Mouse (Mus musculus) liver, embryonic 16.5 days (tissue): ENCODE results near the gene Fgd5. TPM values are rescaled to one million over a fixed set of nuclear protein-coding genes. Genes with fewer than 3 reads are reported as not detected.

Source experiments
- ATAC-seq: fragments of 200-750 bp; cut with Nextera tagmentation; 2 replicates; pipeline ENCODE4 v1.8.0; 2017; ENCODE audit warnings: low read depth, mild to moderate bottlenecking, moderate number of reproducible peaks, moderate library complexity
- H3K27ac ChIP-seq: fragments of 300-500 bp; sonication (generic); 2 replicates; pipeline ENCODE4 v1.5.1; 2014; ENCODE audit warnings: mild to moderate bottlenecking, low read length
- H3K27me3 ChIP-seq: fragments of 300-500 bp; sonication (generic); 2 replicates; pipeline ENCODE4 v1.6.1; 2014; ENCODE audit warnings: low read depth, low read length, mixed read lengths; ENCODE audit not compliant: control insufficient read depth, insufficient read depth
- H3K36me3 ChIP-seq: fragments of 300-500 bp; sonication (generic); 2 replicates; pipeline ENCODE4 v1.6.1; 2014; ENCODE audit warnings: mild to moderate bottlenecking; ENCODE audit not compliant: control insufficient read depth, insufficient read depth
- H3K4me1 ChIP-seq: fragments of 300-500 bp; sonication (generic); 2 replicates; pipeline ENCODE4 v1.6.1; 2014; ENCODE audit warnings: low read depth, low read length, mixed read lengths; ENCODE audit not compliant: control insufficient read depth
- H3K4me2 ChIP-seq: fragments of 300-500 bp; sonication (generic); 2 replicates; pipeline ENCODE4 v1.6.1; 2014; ENCODE audit warnings: low read depth, low read length, mixed read lengths
- H3K4me3 ChIP-seq: fragments of 300-500 bp; sonication (generic); 2 replicates; pipeline ENCODE4 v1.5.1; 2014; ENCODE audit warnings: low read depth, mild to moderate bottlenecking, low read length
- H3K9ac ChIP-seq: fragments of 300-500 bp; sonication (generic); 2 replicates; pipeline ENCODE4 v1.6.1; 2014; ENCODE audit warnings: low read depth, low read length
- H3K9me3 ChIP-seq: fragments of 300-500 bp; sonication (generic); replicated peaks from 2 replicates; pipeline ENCODE4 v1.6.1; 2016; ENCODE audit warnings: low read length; ENCODE audit not compliant: control insufficient read depth
- WGBS: fragments of 180-500 bp; shearing (Covaris S2); extraction: QIAGEN DNeasy Blood & Tissue Kit; methylation state at CpG from one replicate; pipeline ENCODE4 v1.1.7; 2014; ENCODE audit not compliant: insufficient replicate concordance; 5-methylcytosine and 5-hydroxymethylcytosine counted together
- polyA plus RNA-seq: library from polyadenylated mRNA; unstranded; fragments of >200 nt; fragmentation: Nextera tagmentation; extraction: Ambion mirVana; gene quantifications from 2 replicates; pipeline ENCODE4 v1.2.1, GENCODE M21; 2015

The Fgd5 gene
- polyA plus RNA-seq, 1 experiment from 2014 or later, result 2.7 TPM

GRCm38 (mm10) chr6:91966006-91966405 lies 12.7 kb upstream of the Fgd5 start:
- 51% methylated on average over 6 of the region's 6 CpGs for WGBS
- Histone ChIP-seq H3K4me1 (no peaks in the 10 kb centered on the region), H3K4me3 (no peak overlapping the region), H3K27ac (no peak overlapping the region), H3K9ac (no peak overlapping the region), H3K9me3 (no peaks in the 10 kb centered on the region), H3K4me2 (no peak overlapping the region), H3K36me3 (no peaks in the 10 kb centered on the region), H3K27me3 (no peaks in the 10 kb centered on the region)
- no peak for ATAC-seq

- Histone ChIP-seq H3K36me3 (no peaks in the 10 kb centered on the region), H3K4me3 (no peak overlapping the region), H3K9me3 (no peaks in the 10 kb centered on the region), H3K27me3 (no peaks in the 10 kb centered on the region; the same call in 1 of the 2 replicates), H3K27ac (no peak overlapping the region; the same call in 1 of the 2 replicates), H3K4me1 (no peaks in the 10 kb centered on the region; the same call in none of the 2 replicates), H3K4me2 (no peak overlapping the region), H3K9ac (no peak overlapping the region)
- peak; percentile 76 for ATAC-seq
- WGBS, result 22% methylated on average over 9 of the region's 9 CpGs
These were observed 6.5 kb upstream of the Fgd5 start for GRCm38 (mm10) chr6:91972201-91972646.

- 33% methylated on average over 6 of the region's 6 CpGs for WGBS
- Histone ChIP-seq H3K4me2 (no peak overlapping the region), H3K36me3 (no peaks in the 10 kb centered on the region), H3K27me3 (peaks cover 17% of the 10 kb centered on the region), H3K4me3 (no peak overlapping the region), H3K9ac (no peak overlapping the region), H3K4me1 (no peaks in the 10 kb centered on the region; the same call in none of the 2 replicates), H3K9me3 (no peaks in the 10 kb centered on the region), H3K27ac (no peak overlapping the region)
- no peak for ATAC-seq
These were observed 4.7 kb upstream of the Fgd5 start for GRCm38 (mm10) chr6:91973972-91974371.

DNA sequence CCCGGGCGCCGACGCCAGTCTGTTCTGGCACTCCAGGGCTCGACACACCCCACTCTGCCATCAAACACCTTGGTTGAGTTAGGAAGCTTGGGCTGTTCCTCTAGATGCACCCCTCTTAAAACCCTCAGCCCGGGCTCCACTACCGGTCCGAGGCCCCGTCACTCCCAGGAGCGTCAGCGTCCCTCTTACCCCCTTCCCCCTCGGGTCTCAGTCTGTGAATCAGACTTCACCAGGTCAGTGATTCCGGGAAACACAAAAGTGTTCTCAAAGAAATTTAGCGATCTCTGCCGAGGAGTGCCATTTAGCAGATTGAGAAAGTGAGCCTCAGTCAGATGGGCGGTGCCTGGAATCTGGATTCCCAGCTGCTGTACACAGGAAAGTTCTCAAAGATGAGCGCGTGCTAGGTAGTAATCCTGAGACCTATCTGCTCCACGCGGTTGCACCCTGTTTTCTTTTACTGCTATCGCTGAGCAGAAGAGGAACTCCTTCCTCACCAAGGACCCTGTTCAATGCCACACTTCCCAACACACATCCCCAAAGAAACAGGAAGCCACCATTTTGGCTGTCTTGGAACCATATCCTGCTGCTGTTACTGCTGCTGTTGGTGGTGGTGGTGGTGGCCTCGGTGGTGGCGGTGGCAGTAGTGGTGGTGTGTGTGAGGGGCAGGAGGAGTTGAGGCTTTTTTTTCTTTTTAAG lies 771 bp downstream of the Fgd5 start:
- no peak for ATAC-seq
- Histone ChIP-seq H3K4me1 (no peaks in the 10 kb centered on the region; the same call in 1 of the 2 replicates), H3K9ac (peak overlapping the region; percentile 37), H3K9me3 (no peaks in the 10 kb centered on the region), H3K27ac (no peak overlapping the region), H3K4me2 (peak overlapping the region; percentile 67), H3K4me3 (peak overlapping the region; percentile 56), H3K27me3 (peaks cover 35% of the 10 kb centered on the region), H3K36me3 (no peaks in the 10 kb centered on the region)
- WGBS, result 3% methylated on average over 23 of the region's 23 CpGs

GRCm38 (mm10) chr6:91980011-91980410 lies 1.3 kb downstream of the Fgd5 start:
- H3K4me3 ChIP-seq, result no peak overlapping the region; the same call in 1 of the 2 replicates
- no peaks in the 10 kb centered on the region for H3K36me3 ChIP-seq
- no peak for ATAC-seq
- no peak overlapping the region for H3K9ac ChIP-seq
- H3K27ac ChIP-seq, result no peak overlapping the region
- no peaks in the 10 kb centered on the region for H3K9me3 ChIP-seq
- 25% methylated on average over 3 of the region's 3 CpGs for WGBS
- no peak overlapping the region for H3K4me2 ChIP-seq
- no peaks in the 10 kb centered on the region; the same call in 1 of the 2 replicates for H3K4me1 ChIP-seq
- peaks cover 35% of the 10 kb centered on the region for H3K27me3 ChIP-seq

DNA sequence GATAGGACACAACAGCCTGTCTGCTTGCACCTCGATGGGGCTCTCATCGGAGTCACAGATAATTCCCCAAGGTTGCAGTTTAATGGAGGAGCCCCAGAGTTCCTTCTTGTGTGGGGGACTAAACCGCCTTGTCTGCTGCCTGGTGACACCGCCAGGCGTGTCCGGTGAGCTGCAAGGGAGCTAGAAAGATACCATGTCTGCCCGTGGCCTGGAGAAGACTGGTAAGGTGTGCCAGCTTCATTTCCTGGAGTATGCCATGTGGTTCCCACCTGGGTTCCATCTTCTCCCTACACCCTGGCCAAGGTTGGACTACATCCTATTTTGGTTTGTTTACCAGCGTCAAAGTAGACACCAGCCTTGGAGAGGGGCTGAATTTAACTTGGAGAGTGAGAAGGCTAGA lies 11.4 kb downstream of the Fgd5 start:
- Histone ChIP-seq H3K4me3 (no peak overlapping the region), H3K9ac (no peak overlapping the region), H3K4me2 (no peak overlapping the region), H3K27me3 (no peaks in the 10 kb centered on the region), H3K9me3 (no peaks in the 10 kb centered on the region), H3K4me1 (peaks cover 29% of the 10 kb centered on the region), H3K36me3 (no peaks in the 10 kb centered on the region), H3K27ac (no peak overlapping the region)
- WGBS, result 70% methylated on average over 8 of the region's 8 CpGs
- no peak for ATAC-seq

- H3K9ac ChIP-seq, result no peak overlapping the region
These were observed 14.1 kb downstream of the Fgd5 start for GRCm38 (mm10) chr6:91992823-91993222.

GRCm38 (mm10) chr6:91993795-91994505 lies 15.3 kb downstream of the Fgd5 start:
- no peaks in the 10 kb centered on the region for H3K27me3 ChIP-seq
- peak overlapping the region; percentile 42 for H3K4me2 ChIP-seq
- peak; percentile 83 for ATAC-seq
- no peaks in the 10 kb centered on the region for H3K9me3 ChIP-seq
- H3K9ac ChIP-seq, result peak overlapping the region; percentile 23
- WGBS, result 26% methylated on average over 8 of the region's 8 CpGs
- no peaks in the 10 kb centered on the region for H3K36me3 ChIP-seq
- peaks cover 31% of the 10 kb centered on the region for H3K4me1 ChIP-seq
- no peak overlapping the region for H3K4me3 ChIP-seq
- H3K27ac ChIP-seq, result peak overlapping the region; percentile 68

More at GRCm38 (mm10) chr6:91992823-91993222, 14.1 kb downstream of the Fgd5 start:
- peak overlapping the region; percentile 34 for H3K27ac ChIP-seq
- H3K4me2 ChIP-seq, result peak overlapping the region; percentile 29; the same call in 1 of the 2 replicates
- 30% methylated on average over 2 of the region's 2 CpGs for WGBS
- H3K4me1 ChIP-seq, result peaks cover 31% of the 10 kb centered on the region
- H3K27me3 ChIP-seq, result no peaks in the 10 kb centered on the region
- no peak overlapping the region for H3K4me3 ChIP-seq
- H3K9me3 ChIP-seq, result no peaks in the 10 kb centered on the region
- ATAC-seq, result peak; percentile 74
- no peaks in the 10 kb centered on the region for H3K36me3 ChIP-seq

DNA sequence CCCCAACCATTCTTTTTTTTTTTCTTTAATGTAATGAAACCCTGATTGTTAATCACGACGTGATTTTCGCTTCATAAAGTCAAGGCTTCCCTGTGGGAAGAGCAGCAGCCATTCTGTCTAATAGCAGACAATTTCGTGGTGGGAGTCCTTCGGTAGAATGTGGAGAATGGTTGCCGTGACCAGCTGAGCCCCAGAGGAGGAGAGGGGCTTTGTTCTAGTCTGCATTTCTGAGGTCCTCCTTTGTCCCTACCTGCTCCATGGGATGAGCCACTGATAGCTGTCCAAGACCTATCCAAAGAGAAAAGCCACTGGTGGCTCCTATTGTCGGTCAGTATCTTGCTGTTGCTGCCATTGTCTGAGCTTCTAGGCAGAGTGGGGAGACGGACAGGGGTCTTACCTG lies 17.4 kb downstream of the Fgd5 start:
- Histone ChIP-seq H3K4me1 (peaks cover 31% of the 10 kb centered on the region), H3K36me3 (no peaks in the 10 kb centered on the region), H3K4me3 (no peak overlapping the region), H3K27ac (no peak overlapping the region), H3K9me3 (no peaks in the 10 kb centered on the region), H3K9ac (no peak overlapping the region), H3K4me2 (no peak overlapping the region), H3K27me3 (no peaks in the 10 kb centered on the region)
- no peak for ATAC-seq
- WGBS, result 69% methylated on average over 8 of the region's 8 CpGs
